Mouse (Mus musculus): Measurements from ENCODE around the gene Cobll1.

DNA sequence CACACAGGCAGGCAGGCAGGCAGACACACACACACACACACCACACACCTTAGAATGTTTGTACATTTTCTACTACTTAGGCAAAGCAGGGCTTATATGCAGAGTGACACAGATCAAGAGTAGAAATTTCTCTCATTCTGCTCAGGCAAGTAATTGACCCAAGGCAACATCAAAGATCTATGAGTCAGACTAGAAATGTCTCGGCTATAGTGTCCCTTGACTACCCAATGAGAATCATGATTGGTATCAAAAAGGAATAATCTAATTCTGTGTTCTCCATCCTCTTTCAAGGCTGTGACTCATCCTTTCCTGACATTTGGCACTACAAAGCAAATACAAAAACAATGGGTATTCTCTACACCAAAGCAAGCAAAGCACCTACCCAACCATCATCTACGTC, 77.5 kb downstream of the Cobll1 start:
- TF ChIP-seq POLR2A (IDR thresholded peaks at IDR 0.05; ENCODE audit: extremely low read depth, insufficient read depth, low read length) (no peak), CTCF (IDR thresholded peaks at IDR 0.05; ENCODE audit: low read depth, low read length) (no peak)

Measured in liver, adult 2 months (tissue).